Mouse (Mus musculus) heart, embryonic 16.5 days (tissue): ENCODE results near the gene Nod2. TPM values are rescaled to one million over a fixed set of nuclear protein-coding genes. Genes with fewer than 3 reads are reported as not detected.

ENCODE experiments used
- ATAC-seq: fragments of 200-750 bp; cut with Nextera tagmentation; replicated peaks from 2 replicates; pipeline ENCODE4 v1.8.0; 2017; ENCODE audit warnings: moderate number of reproducible peaks; ENCODE audit not compliant: insufficient read depth, low FRiP score; ENCODE audit errors: extremely low read depth
- H3K27ac ChIP-seq: fragments of 300-500 bp; sonication (generic); 2 replicates; pipeline ENCODE4 v1.5.1; 2014; ENCODE audit warnings: mild to moderate bottlenecking, low read length, control low read depth, moderate library complexity
- H3K27me3 ChIP-seq: fragments of 300-500 bp; sonication (generic); 2 replicates; pipeline ENCODE4 v1.6.1; 2014; ENCODE audit warnings: low read length, mixed read lengths; ENCODE audit not compliant: control insufficient read depth, insufficient read depth
- H3K36me3 ChIP-seq: fragments of 300-500 bp; sonication (generic); 2 replicates; pipeline ENCODE4 v1.6.1; 2014; ENCODE audit not compliant: control insufficient read depth, insufficient read depth
- H3K4me1 ChIP-seq: fragments of 300-500 bp; sonication (generic); 2 replicates; pipeline ENCODE4 v1.6.1; 2014; ENCODE audit warnings: low read length, mixed read lengths; ENCODE audit not compliant: control insufficient read depth, insufficient read depth
- H3K4me2 ChIP-seq: fragments of 300-500 bp; sonication (generic); 2 replicates; pipeline ENCODE4 v1.6.1; 2014; ENCODE audit warnings: low read depth, mild to moderate bottlenecking, control low read depth, low read length
- H3K4me3 ChIP-seq: fragments of 300-500 bp; sonication (generic); 2 replicates; pipeline ENCODE4 v1.5.1; 2014; ENCODE audit warnings: mild to moderate bottlenecking, control low read depth, low read length
- H3K9ac ChIP-seq: fragments of 300-500 bp; sonication (generic); 2 replicates; pipeline ENCODE4 v1.6.1; 2014; ENCODE audit warnings: low read length, control low read depth
- H3K9me3 ChIP-seq: fragments of 300-500 bp; sonication (generic); replicated peaks from 2 replicates; pipeline ENCODE4 v1.6.1; 2016; ENCODE audit warnings: low read length; ENCODE audit not compliant: control insufficient read depth
- WGBS: fragments of 180-500 bp; shearing (Covaris S2); extraction: QIAGEN DNeasy Blood & Tissue Kit; methylation state at CpG from one replicate; pipeline ENCODE4 v1.1.7; 2014; 5-methylcytosine and 5-hydroxymethylcytosine counted together
- polyA plus RNA-seq: library from polyadenylated mRNA; unstranded; fragments of >200 nt; fragmentation: Nextera tagmentation; extraction: Ambion mirVana; gene quantifications from 2 replicates; pipeline ENCODE4 v1.2.1, GENCODE M21; 2015

Gene Nod2
- polyA plus RNA-seq, 1 experiment from 2014 or later: 0.12 TPM

- H3K4me1 ChIP-seq: no peaks in the 10 kb centered on the region
- no peak overlapping the region for H3K9ac ChIP-seq
- no peak overlapping the region for H3K4me3 ChIP-seq
- no peak overlapping the region for H3K4me2 ChIP-seq
- no peak for ATAC-seq
- no peaks in the 10 kb centered on the region; the same call in 1 of the 2 replicates for H3K27me3 ChIP-seq
- WGBS: 62% methylated on average over 5 of the region's 5 CpGs
- no peaks in the 10 kb centered on the region for H3K36me3 ChIP-seq
- no peak overlapping the region for H3K27ac ChIP-seq
- H3K9me3 ChIP-seq: no peaks in the 10 kb centered on the region
Measured at GRCm38 (mm10) chr8:88614981-88615380, 32.1 kb upstream of the Nod2 start.

DNA sequence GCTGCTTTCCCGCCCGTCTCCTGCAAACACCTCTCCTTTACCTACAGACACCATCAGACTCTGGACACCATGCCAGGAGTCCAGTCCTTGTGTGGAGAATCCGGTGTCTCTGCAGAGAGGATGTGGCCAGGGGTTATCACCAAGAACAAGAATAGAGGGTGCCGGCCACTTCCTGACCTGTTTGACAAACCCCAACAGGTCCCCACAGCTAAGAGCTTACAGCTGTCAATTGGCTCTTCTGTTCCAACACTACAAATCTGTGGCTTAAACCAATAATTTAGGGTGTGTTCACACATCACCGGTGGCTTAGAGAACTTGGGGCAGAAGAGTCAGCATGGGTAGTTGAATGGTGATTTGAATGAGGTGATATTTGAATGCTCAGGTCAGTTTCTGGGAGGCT, 28.5 kb upstream of the Nod2 start:
- 51% methylated on average over 5 of the region's 5 CpGs for WGBS
- H3K4me1 ChIP-seq: no peaks in the 10 kb centered on the region; the same call in 1 of the 2 replicates
- H3K9ac ChIP-seq: no peak overlapping the region
- no peaks in the 10 kb centered on the region for H3K9me3 ChIP-seq
- H3K27me3 ChIP-seq: peaks cover 5% of the 10 kb centered on the region
- H3K4me2 ChIP-seq: no peak overlapping the region
- no peak overlapping the region for H3K27ac ChIP-seq
- H3K36me3 ChIP-seq: no peaks in the 10 kb centered on the region
- ATAC-seq: no peak
- H3K4me3 ChIP-seq: no peak overlapping the region

DNA sequence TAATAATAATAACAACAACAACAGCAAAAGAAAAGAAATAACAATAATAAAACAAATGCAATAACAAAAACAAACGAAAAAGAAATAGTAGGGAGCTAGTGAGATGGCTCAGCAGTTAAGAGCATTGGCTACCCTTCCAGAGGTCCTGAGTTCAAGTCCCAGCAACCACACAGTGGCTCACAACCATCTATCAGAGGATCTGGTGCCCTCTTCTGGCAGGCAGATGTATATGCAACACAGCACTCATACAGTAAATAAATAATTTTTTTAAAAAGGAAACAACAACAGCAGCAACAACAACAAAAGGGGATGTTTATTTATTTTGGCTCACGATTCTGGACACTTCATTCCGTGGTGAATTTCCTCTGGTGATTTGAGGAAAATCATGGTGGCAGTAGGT, 27.6 kb upstream of the Nod2 start:
- ATAC-seq: no peak
- Histone ChIP-seq H3K27me3 (peaks cover 5% of the 10 kb centered on the region), H3K9ac (no peak overlapping the region), H3K9me3 (no peaks in the 10 kb centered on the region), H3K27ac (no peak overlapping the region), H3K4me2 (no peak overlapping the region), H3K36me3 (no peaks in the 10 kb centered on the region), H3K4me1 (no peaks in the 10 kb centered on the region; the same call in 1 of the 2 replicates), H3K4me3 (no peak overlapping the region)
- 66% methylated on average over 3 of the region's 3 CpGs for WGBS

DNA sequence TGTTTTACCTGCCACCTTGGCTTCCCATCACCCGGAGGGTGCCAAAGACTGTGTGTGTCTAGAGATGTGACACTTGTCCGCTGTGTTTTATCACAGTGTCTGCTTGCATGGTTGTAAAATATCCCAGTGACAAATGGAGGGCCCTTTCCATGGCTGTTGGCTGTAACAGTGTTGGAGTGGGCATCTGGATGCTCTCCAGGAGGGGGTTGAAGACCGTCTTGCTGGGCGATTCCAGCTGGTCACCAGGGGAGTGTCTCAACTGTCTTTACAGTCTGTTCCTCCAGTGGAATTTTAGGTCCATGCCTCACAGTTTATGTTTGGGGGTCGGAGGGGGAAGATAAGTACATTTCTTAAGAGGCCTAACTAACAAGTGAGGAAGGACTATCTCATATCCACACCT, 26.2 kb upstream of the Nod2 start:
- H3K27ac ChIP-seq: no peak overlapping the region
- H3K4me3 ChIP-seq: no peak overlapping the region
- no peak overlapping the region; the same call in 1 of the 2 replicates for H3K9ac ChIP-seq
- peaks cover 5% of the 10 kb centered on the region for H3K27me3 ChIP-seq
- H3K4me2 ChIP-seq: no peak overlapping the region
- ATAC-seq: no peak
- H3K4me1 ChIP-seq: no peaks in the 10 kb centered on the region; the same call in 1 of the 2 replicates
- H3K9me3 ChIP-seq: no peaks in the 10 kb centered on the region
- H3K36me3 ChIP-seq: no peaks in the 10 kb centered on the region
- WGBS: 57% methylated on average over 5 of the region's 5 CpGs

DNA sequence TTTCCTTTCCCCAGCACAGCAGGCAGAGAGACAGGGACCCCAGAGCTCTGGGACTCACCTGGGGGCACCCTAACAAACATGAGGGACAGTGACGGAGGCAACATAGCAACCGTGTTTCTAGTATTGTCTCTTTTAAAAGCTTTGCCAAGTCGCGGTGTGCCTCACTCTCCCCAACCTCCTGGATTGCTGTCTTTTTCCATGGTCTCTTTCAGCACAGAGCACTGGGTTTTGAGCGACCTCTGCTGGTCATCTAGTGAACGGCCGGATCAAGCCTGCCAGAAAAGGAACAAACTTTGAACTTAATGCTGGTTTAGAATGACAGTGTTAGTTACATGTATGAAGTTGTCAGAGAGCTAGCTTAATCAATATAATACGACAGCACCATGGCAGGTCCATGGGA, 25.7 kb upstream of the Nod2 start:
- Histone ChIP-seq H3K36me3 (no peaks in the 10 kb centered on the region), H3K4me2 (no peak overlapping the region), H3K27ac (no peak overlapping the region), H3K9me3 (no peaks in the 10 kb centered on the region), H3K4me1 (no peaks in the 10 kb centered on the region; the same call in 1 of the 2 replicates), H3K27me3 (peaks cover 8% of the 10 kb centered on the region), H3K9ac (no peak overlapping the region; the same call in 1 of the 2 replicates), H3K4me3 (no peak overlapping the region)
- WGBS: 1% methylated on average over 8 of the region's 8 CpGs
- peak; percentile 61; the same call in 1 of the 2 replicates for ATAC-seq

DNA sequence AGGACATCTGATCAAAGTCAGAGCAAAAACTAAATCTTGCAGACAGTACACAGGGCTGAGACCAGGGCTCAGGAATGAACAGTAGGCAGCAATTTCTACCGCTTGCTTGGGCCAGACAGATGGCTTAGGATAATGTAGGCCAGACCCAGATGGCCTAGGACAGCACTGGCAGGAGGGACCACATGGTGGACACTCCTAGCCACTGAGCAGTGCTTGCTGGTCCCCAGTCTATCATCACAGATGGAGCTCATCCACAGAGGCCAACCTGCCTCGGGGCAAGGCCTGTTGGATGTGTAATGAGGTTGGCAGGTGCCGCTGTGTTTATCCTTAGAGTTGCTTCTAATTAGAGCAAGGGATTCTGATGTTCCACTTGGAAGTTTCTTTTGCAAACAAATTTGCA, 23.8 kb upstream of the Nod2 start:
- no peak overlapping the region for H3K9ac ChIP-seq
- 81% methylated on average over 3 of the region's 3 CpGs for WGBS
- peaks cover 19% of the 10 kb centered on the region for H3K27me3 ChIP-seq

GRCm38 (mm10) chr8:88624276-88624675, 22.8 kb upstream of the Nod2 start:
- WGBS: 76% methylated on average over 3 of the region's 3 CpGs
- ATAC-seq: no peak
- Histone ChIP-seq H3K9me3 (no peaks in the 10 kb centered on the region), H3K4me1 (peaks cover 9% of the 10 kb centered on the region; the same call in 1 of the 2 replicates), H3K36me3 (no peaks in the 10 kb centered on the region), H3K4me2 (no peak overlapping the region), H3K4me3 (no peak overlapping the region), H3K9ac (no peak overlapping the region), H3K27ac (no peak overlapping the region), H3K27me3 (peaks cover 23% of the 10 kb centered on the region)

More for the DNA sequence above, 23.8 kb upstream of the Nod2 start:
- Histone ChIP-seq H3K4me2 (no peak overlapping the region), H3K9me3 (no peaks in the 10 kb centered on the region), H3K27ac (no peak overlapping the region), H3K4me1 (peaks cover 9% of the 10 kb centered on the region; the same call in 1 of the 2 replicates), H3K4me3 (no peak overlapping the region), H3K36me3 (no peaks in the 10 kb centered on the region)
- no peak for ATAC-seq

DNA sequence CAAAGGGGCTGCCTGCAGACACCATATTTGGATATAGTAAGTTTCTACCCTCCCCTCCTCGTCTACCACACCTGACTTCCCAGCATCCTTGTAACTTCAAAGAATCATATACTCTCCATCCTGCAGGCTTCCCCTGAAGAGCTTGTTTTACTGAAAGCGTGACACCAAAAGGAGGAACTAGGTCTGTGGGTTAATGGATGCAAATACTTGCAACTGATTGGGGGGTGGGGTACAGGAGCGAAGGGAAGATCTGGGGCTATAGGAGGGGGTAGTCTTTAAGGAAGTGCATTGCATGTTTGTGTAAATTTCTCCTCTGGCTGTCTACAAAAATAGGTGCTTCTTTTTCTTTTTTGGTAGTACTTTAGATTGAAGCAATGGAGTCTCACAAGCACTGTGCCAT, 20.7 kb upstream of the Nod2 start:
- no peak overlapping the region for H3K4me2 ChIP-seq
- no peak overlapping the region for H3K4me3 ChIP-seq
- no peak for ATAC-seq
- H3K4me1 ChIP-seq: peaks cover 9% of the 10 kb centered on the region; the same call in 1 of the 2 replicates
- H3K9me3 ChIP-seq: no peaks in the 10 kb centered on the region
- 58% methylated on average over 3 of the region's 3 CpGs for WGBS
- H3K27me3 ChIP-seq: peaks cover 23% of the 10 kb centered on the region
- H3K27ac ChIP-seq: no peak overlapping the region
- H3K36me3 ChIP-seq: no peaks in the 10 kb centered on the region
- no peak overlapping the region for H3K9ac ChIP-seq

DNA sequence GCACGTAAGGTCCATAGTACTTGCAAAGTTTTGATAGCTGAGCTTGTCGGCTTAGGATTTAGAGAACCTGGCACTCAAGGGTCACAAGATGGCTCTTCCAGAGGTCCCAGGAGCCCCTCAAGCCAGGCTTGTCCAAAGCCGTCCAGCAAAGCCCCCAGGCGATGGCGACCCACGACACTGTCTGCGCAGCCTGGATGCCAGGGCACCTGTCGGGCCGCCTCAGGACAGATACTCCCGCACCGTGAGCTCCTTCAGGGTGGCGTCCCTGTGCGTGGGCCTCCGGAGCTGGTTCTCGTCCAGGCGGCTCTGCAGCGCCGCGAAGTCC, 20.2 kb upstream of the Nod2 start:
- H3K27ac ChIP-seq: no peak overlapping the region
- H3K9me3 ChIP-seq: no peaks in the 10 kb centered on the region
- peak overlapping the region; percentile 95 for H3K4me2 ChIP-seq
- H3K27me3 ChIP-seq: peaks cover 22% of the 10 kb centered on the region
- H3K4me3 ChIP-seq: peak overlapping the region; percentile 58
- ATAC-seq: no peak
- peak overlapping the region; percentile 80 for H3K9ac ChIP-seq
- H3K4me1 ChIP-seq: peaks cover 9% of the 10 kb centered on the region; the same call in 1 of the 2 replicates
- no peaks in the 10 kb centered on the region for H3K36me3 ChIP-seq
- WGBS: 17% methylated on average over 19 of the region's 19 CpGs
